Mouse (Mus musculus) layer of hippocampus, adult 2 months (tissue): Measurements from ENCODE around the gene Kcna7. TPM values are rescaled to one million over a fixed set of nuclear protein-coding genes. Genes with fewer than 3 reads are reported as not detected.
"Not testable (repeated sequence)": the region's sequence is repeated elsewhere in the genome, so short reads cannot be mapped to it uniquely, and the experiment has no call there.

Source experiments
- DNase-seq, 2 experiments: peaks; one replicate each; pipeline ENCODE4 v3.0.0; 2022; ENCODE audit warnings: low spot score in 2 of 2
- H3K27ac ChIP-seq: fragments of 200-600 bp; 2 replicates; pipeline ENCODE4 v1.8.1; 2022
- H3K4me3 ChIP-seq: fragments of 200-600 bp; 2 replicates; pipeline ENCODE4 v1.8.1; 2022; ENCODE audit warnings: mild to moderate bottlenecking
- CTCF ChIP-seq: fragments of 200-600 bp; conservative IDR thresholded peaks from 2 replicates; pipeline ENCODE4 v1.8.1; 2022; ENCODE audit warnings: antibody characterized with exemption, mild to moderate bottlenecking, moderate library complexity
- long read RNA-seq, 2 experiments: library from polyadenylated mRNA; stranded (forward); transcript quantifications; one replicate each; pipeline ENCODE4 v2.0.0; 2021; ENCODE audit warnings: borderline mapping rate in 2 of 2
- total RNA-seq, 2 experiments: library from RNA; stranded (reverse); gene quantifications; 2 replicates each; pipeline ENCODE4 v1.2.3; 2021

Kcna7 gene
- total RNA-seq = not detected
- long read RNA-seq, experiment 1 = 0 reads
- long read RNA-seq, experiment 2 = 0 reads

GRCm38 (mm10) chr7:45405091-45406075 lies at the start of gene Kcna7:
Kcna7 (plus strand) TSS chr7:45405653.
- TF ChIP-seq CTCF = peak; percentile 95

DNA sequence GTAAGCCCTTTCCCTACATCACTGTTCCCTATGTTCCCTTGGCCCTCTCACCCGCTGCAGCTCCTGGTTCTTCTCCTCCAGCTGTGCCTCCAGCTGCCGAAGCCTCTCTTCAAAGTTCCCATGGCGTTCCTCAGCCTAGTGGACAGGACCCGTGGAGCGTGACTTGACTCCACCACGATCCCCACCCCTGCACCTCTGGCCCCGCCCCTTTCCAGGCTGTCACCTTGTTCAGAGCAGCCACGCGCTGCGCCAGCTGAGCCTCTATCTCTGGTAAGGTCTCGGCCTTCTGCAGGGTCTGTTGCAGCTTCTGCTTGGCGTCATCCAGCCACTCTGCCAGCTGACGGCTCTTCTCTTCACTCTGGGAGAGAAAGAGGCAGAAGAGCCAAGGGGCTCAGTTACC lies 49.4 kb upstream of the Kcna7 start:
- DNase-seq = no peak
- Histone ChIP-seq H3K27ac (no peak overlapping the region), H3K4me3 (no peak overlapping the region)
- TF ChIP-seq CTCF = no peak

More at GRCm38 (mm10) chr7:45405091-45406075, at the start of gene Kcna7:
- DNase-seq = peak; percentile 36 to 77
- Histone ChIP-seq H3K27ac (no peak within 1 kb of the TSS), H3K4me3 (peak within 1 kb of the TSS; percentile 50)

- H3K27ac ChIP-seq, DNase-seq, H3K4me3 ChIP-seq: not testable (repeated sequence)
Observed at GRCm38 (mm10) chr7:45359081-45359480, 46.4 kb upstream of the Kcna7 start.

DNA sequence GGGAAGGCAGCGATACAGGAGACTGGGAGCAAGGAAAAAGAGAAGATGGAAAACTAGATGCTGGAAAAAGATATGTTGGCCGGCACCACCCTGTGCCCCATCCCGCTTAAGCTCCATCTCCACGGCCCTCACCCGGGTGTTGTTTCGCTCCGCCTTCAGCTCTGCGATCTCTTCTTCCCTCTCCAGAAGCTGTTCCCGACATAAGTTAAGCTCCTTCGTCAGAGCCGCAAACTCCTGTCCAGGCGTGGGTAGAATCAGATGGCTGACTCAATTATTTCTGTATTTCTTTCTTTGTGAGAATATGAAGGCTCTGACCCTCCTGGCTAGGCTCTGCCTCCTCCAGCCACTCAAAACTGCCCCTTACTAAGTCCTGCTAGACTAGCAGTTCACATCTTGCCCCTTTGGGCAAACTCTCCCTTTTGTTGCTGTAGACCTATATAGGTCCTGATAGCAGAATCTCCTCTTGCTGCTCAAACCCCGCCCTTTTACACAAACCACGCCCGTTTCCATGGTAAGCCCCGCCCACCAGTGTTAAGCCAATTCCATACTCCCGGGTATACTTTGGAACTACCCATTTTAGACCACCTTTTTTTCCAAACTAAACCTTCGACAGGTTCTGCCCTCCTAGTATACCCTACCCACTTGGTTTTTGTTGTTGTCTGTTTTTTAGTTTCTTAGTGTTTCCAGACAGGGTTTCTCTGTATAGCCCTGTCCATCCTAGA lies 44.9 kb upstream of the Kcna7 start:
- no peak for TF ChIP-seq CTCF

DNA sequence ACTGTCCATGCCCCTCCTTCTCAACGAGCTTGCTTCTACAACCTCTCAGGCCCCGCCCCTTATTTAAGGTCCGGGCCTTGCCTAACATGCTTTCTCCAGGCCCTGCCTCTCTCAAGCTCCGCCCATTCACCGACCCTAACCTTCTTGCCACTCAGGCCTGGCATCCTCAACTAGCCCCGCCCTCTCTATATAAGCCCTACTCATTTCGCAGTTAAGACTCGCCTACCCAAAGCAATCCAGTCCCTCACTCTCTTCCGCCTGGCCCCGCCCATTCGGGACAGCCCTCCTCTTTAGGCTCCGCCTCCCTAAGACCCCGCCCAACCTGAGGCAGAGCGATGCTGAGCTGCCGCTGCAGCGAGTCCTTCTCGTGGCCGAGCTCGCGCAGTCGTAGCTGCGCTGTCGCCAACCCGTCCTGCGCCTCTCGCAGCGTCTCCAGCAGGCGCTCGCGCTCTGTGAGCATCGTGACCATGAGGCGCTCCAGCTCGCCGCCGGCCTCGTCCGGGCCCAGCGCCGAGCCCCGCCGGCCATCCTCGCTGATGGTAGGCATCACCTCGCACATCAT lies 44.1 kb upstream of the Kcna7 start:
- DNase-seq = peak; percentile 79 to 86
- H3K4me3 ChIP-seq = peak overlapping the region; percentile 65
- H3K27ac ChIP-seq = peak overlapping the region; percentile 85
- TF ChIP-seq CTCF = no peak

More for the DNA sequence above, 44.9 kb upstream of the Kcna7 start:
- Histone ChIP-seq H3K27ac (peak overlapping the region; percentile 85; the same call in 1 of the 2 replicates), H3K4me3 (no peak overlapping the region)
- DNase-seq = no peak

DNA sequence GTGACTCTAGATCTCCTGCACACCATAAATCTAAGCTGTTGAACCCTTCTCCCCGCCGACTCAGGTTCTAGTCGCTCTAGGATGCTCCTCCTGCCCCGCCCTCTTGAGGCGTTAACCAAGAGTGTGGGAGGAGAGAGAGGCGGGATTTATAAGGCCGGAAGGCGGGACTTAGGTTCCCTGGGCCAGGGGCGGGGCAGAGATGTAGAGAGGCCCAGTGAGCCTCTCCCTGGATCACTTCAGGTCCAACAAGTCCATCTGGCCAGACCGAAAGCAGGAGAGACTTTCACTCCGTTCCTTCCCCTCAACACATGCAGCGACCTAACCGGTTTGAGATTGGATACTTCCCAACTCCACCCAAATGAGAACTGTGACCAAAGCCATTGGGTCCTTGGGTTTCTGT lies 42.7 kb upstream of the Kcna7 start:
- no peak for TF ChIP-seq CTCF
- no peak overlapping the region for H3K4me3 ChIP-seq
- DNase-seq = no peak
- H3K27ac ChIP-seq = no peak overlapping the region

DNA sequence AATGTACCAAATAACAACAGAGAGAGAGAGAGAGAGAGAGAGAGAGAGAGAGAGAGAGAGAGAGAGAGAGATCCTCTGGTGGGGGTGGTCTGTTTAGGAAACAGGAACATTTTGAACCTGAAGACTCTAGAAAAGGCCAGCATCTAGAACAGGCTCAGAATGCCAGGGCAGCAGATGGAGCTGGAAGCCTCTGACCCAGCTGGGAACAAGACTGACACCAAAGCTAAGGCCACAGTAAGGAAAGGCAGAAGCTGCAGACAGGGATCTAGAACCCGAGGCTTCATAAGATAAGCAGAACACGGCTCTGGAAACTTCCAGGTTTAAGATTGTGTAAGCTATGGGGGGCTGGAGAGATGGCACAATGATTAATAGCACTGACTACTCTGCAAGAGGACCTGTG lies 41.5 kb upstream of the Kcna7 start:
- no peak overlapping the region for H3K27ac ChIP-seq
- TF ChIP-seq CTCF = no peak
- no peak overlapping the region for H3K4me3 ChIP-seq
- no peak for DNase-seq

- TF ChIP-seq CTCF = peak; percentile 28
- H3K27ac ChIP-seq = peak overlapping the region; percentile 96
- peak overlapping the region; percentile 88 for H3K4me3 ChIP-seq
- DNase-seq = no peak
Observed at GRCm38 (mm10) chr7:45365742-45366651, 39.5 kb upstream of the Kcna7 start.

- DNase-seq = no peak
- Histone ChIP-seq H3K27ac (peak within 1 kb of the TSS; percentile 96), H3K4me3 (peak within 1 kb of the TSS; percentile 88)
- no peak for TF ChIP-seq CTCF
Observed at GRCm38 (mm10) chr7:45366652-45367019, 38.8 kb upstream of the Kcna7 start, which contains the start of gene Ppfia3. Ppfia3 (minus strand) TSS chr7:45367019.

- Histone ChIP-seq H3K4me3 (peak overlapping the region; percentile 88), H3K27ac (peak overlapping the region; percentile 96)
- peak; percentile 92 for TF ChIP-seq CTCF
- peak; percentile 99 for DNase-seq
Observed at GRCm38 (mm10) chr7:45367020-45367880, 38.2 kb upstream of the Kcna7 start.

DNA sequence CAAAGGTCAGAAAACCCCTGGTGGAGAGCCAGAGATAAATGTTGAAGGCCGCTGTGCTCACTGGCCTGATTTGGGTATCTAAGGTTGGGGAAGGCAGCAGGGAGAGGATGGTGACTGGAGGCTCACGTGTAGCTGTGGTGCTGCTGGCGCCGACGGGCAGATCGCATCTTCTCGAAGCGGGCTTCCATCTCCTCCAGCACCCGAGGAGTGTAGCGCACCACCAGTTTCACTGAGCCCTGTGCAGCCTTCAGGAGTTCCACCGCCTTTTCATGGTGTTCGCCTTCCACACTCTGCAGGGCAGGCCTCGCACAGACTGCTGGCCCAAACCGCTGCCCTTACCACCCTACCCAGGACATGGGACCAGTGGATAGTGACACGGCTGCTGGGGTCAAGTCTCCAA lies 37.3 kb upstream of the Kcna7 start:
- Histone ChIP-seq H3K27ac (peak overlapping the region; percentile 96), H3K4me3 (peak overlapping the region; percentile 88)
- no peak for TF ChIP-seq CTCF
- DNase-seq = no peak
